Mouse (Mus musculus) layer of hippocampus, adult 9-11 months (tissue): ENCODE data around the gene Sept12.
A peak's percentile ranks its signal among the peaks of the same experiment; 100 is the strongest.

ENCODE experiments used
- DNase-seq: peaks from one replicate; pipeline ENCODE4 v3.0.0; 2022

Gene Sept12

DNA sequence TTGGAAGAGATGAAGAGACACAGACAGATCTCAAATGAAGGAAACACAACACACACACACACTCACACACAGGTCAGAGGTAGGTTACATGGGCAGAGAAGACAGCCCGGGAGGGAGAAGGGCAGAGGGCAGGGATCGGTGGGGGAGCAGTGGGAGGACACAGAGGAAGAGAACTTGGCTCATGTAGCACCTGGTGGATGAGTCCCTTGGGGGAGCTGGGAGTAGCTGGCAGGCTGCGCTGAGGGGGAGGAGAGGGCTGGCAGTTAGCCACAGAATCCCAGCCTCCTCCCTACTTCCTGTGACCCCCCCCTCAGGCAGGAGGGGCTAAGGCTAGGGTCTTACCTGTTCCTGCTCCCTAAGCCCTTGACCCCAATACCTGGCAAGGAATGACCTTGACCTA is at the start of gene Sept12:
TSS of gene Sept12 (minus strand) at position 300 of the 400 bp plus-strand sequence.
- DNase-seq = no peak

DNA sequence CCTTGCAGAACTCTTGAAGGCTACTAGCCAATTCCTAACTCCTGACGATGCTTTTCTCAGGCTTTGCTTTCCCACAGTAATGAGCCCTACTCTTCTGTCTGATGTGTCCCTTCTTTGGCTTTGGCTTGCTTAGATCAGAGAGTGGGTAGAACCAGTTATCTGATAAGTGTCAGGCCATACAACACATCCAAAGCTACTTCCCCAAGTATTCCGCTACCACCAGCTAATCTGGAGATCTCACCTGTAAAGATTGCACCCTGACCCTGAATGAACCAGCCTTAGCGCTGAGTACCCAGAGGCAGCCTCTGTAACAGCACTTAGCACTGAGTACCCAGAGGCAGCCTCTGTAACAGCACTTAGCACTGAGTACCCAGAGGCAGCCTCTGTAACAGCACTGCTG is 47.7 kb upstream of the Sept12 start:
- DNase-seq = no peak

DNA sequence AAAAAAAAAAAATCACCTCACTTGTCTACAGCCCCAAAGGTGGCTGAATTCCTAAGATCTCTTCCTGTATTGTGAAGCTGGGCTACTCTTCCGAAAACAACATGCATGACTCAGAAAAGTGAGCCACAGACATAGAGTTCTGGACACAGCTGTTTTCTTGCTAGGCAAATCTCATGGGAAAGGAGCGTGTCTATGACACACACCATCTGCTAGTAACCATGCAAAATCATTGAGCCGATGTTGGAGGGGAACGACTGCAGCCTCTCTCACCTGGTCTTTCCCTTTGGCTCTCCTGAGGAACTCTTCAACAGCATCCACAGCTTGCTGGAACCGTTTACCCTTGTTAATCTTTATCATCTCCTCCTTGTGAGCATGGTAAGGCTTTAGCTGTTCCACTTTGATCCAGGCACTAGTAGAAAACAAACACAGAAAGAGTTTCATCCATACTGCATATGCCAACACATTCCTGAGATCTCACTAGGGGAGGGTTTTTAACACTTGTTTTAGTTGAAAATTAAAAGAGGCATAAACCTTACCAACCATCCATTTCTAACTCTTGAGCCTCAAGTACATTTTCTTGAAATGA is 39.1 kb upstream of the Sept12 start:
- DNase-seq = no peak

DNA sequence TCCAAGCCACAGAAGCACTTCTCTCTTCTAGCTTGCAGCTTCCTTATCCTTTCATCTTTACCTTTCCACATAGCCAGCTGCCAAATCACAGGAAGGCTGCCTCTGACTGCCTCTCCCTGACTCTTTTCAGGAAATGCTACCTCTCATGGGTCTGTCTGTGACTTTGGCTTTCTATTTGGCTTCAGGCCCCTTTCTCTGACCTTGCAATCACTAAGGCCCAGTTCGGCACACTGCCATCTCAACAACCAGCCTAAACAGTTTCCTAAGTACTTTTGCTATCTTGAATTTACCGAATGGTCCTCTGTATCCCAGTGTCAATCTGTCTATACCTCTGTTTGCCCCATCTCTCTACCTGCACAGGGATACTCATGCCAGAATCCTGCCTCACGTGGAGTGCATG is 37.9 kb upstream of the Sept12 start:
- DNase-seq = no peak

DNA sequence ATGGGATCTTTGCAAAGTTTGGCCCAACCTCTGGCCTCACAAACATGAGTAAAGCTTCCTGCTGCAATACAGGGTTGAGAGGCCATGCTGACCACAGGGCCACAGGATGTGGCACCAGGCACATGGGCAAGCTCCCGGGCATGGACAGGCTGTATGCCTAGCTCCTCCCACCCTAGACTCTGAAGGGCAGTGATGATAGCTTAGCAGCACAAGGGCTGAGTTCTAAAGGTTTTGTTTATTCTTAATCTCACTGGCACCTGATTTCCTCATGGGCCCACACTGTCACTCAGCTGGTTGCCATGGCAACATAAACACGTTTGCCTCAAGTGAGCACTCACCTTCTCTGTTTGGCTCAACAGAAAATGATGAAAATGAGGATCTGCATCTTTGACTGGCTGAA is 32.2 kb upstream of the Sept12 start:
- no peak for DNase-seq

DNA sequence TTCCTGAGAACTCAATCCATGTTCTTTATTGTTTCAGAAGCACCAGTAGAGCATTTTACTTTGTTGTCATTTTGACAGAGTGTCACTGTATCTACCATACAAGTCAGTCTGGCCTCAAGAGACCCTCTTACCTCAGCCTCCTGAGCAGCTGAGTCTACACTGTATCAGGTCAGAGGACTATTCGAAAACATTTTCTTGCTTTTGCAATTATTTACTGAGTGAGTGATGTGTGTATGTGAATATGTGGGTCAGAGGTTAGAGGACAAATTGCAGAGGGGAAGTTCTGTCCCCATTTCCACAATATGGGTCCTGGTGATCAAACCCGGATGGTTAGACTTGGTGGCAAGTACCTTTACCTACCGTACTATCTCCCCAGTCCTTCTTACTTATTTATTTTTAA is 26.4 kb upstream of the Sept12 start:
- no peak for DNase-seq

DNA sequence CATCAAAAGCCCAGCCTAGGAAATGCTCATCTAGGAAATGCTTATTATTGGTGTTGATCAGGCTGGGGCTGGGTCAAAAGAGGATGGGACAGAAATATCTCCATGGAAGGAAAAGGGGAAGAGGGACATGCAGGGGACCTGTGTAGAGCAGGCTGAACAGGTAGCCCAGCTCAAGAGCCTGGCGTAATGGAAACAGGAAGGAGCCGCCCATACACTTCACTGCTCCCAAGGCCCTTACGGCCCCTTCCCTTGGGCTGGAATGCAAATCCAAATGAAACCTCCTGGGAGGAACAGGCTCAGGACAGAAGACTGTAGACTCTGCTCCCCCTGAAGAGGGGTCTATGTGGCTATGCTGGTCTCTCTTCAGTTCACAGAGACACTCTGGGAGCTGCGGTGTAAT is 16.9 kb upstream of the Sept12 start:
- DNase-seq = no peak

DNA sequence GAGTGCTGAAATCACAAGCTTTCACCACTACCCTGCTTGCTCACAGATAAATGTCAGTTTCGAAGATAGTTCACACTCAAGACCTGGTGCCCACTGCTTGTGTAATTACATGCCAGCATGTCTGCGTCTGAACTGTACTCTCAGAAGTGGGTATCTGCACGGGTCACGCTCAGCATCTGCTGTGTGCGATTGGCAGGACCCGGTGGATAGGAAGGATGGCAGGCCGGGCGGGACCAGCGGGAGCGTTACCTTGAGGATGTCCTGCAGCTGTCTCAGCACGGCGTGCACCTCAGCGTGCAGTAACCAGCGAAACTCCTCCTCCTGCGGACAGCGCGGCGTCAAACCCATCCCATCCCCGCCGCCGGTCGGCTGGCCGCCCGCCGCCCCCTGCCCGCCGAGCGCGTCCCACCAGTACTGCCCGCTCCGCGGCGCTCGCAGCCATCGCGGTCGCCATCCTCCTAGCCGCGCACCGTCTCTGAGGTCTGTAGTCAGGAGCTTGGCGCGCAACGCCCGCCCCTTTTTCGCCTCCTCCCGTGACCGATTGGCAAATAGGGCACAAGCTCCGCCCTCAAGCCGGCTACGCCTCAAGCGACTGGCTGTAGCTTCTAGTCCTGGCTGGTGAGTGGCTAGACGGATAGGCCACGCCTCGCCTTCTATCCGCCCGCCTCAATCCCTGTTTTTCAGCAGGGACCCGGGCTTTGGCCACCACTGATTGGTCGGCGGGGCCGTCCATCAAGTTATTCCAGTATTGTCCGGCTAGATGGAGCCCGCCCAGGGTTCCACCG is 15.6 kb upstream of the Sept12 start, which contains the start of gene Rogdi:
TSS of gene Rogdi (minus strand) at position 500 of the 785 bp plus-strand sequence.
- DNase-seq = peak; percentile 100

DNA sequence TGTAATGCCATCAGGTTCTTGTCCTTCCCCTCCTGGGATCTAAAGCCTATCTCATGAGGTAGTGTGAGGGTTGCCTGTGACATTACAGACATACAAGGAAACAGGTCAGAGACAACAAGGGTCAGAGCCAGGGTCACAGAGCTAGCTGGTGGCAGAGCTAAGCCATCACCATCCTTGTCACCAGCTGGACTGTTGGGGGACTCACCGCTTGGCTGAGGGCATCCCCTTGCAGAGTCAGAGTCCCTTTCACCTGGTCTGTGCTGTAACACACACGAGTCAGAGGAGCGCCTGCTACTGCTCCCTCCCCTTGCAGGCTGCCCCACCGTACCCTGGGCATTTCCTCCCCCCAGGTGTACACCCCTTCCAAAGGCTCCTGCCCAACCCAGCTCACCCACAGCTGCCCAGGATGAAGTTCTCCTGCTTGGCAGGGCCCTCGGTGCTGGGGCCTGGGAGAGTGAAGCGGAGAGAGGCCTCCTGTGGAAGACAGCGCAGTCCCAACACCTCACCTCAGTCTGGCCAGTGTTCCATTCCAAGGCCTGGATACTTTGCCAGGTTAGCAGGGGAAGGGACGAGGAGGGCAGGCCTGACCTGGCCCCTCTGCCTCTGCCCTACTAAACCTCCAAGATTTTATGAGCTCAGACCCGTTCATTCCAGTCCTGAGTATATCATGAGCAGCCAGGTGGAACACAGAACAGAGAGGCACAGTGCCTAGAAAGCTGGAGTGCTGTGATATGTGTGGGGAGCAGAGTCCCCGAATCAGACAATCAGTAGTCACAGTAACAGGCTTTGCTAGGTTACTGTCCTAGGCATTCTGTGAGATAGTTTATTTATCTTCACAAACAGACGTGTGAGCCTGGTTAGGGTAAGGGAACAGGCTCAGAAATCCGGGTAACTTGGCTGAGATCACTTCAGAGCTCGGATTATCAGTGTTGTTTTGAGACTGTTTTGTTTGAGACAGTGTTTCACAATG is 14.7 kb upstream of the Sept12 start:
- DNase-seq = peak; percentile 49

DNA sequence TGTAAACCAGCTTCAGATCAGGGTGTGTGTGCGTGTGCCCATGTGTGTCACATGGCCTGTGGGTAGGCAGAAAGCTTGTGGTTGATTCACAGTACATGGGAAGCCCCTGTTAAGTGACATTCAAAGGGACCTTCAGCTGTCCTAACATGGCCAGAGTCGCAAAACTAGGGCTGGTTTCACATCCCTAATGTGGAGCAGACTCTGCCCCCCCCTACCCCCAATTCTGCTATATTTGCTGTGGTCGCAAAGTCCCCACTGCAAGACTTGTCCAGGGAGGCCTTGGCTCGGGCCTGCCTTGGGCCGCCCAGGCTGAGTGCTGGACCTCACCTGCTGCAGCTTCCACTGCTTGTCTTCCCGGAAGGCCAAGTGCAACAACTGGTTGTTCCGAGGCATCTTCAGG is 13.6 kb upstream of the Sept12 start:
- no peak for DNase-seq

DNA sequence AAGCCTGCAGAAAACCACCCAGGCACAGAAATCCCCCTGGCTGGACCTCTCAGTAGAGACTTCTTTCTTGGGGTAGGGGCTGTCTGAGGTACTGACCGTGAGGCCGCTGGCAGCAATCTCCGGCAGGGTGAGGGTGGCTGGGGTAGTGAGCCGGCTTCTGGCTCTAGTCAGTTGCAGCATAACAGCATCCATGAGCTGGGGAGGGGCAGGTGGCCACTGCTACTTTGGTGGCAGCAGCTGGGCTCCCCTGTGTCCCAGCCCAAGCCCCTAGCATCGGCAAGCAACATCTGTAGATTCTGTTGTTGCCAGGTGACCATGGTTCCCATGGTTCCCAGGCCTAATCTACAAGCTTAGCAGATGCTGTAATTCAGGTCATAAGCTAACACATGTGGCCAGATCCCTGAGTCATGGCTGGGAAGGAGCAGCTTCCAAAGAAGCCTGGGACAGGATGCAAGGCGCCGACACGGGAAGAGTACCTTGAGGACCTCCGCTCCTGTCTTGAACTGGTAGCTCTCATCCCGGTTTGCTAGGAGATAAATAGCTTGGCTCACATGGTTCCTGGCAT is 12.8 kb upstream of the Sept12 start:
- peak; percentile 31 for DNase-seq

DNA sequence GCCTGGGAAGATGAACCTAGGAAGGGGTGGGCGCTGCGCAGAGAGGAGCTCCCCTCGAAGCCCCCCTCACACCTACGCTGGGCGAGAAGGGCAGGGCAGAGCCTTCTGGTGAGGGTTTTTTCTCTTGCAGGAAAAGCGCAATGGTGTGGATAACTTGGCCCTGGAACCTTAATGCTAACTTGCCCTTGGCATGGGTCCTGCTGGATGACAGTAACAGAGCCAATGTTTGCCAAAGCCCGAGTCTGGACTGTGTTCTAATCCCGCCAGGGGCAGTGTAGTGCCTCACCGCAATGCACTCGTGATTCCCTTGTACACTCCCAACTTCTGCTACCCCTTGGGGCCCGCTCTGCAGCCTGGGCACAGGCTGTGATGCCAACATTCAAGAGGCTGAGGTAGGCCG is 10.4 kb upstream of the Sept12 start:
- DNase-seq = no peak

DNA sequence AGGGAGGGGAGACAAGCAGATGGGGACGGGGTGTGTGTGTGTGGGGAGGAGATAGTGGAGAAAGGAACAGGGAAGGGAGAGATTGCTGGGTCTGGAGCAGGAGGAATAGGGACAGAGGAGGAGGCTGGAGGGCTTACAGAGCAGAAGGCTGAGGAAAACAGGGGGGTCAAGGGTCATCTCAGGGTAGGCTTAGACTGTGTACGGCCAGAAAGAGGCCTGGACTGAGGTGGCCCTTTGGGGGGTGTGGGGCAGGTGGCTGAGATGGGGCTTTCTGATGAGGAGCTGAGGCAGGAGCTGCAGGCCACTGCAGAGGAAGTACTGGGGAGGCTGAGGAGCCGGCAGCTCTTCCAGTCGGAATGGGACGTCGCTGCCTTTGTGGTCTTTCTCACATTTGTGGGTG is 9.8 kb upstream of the Sept12 start:
- DNase-seq = no peak

DNA sequence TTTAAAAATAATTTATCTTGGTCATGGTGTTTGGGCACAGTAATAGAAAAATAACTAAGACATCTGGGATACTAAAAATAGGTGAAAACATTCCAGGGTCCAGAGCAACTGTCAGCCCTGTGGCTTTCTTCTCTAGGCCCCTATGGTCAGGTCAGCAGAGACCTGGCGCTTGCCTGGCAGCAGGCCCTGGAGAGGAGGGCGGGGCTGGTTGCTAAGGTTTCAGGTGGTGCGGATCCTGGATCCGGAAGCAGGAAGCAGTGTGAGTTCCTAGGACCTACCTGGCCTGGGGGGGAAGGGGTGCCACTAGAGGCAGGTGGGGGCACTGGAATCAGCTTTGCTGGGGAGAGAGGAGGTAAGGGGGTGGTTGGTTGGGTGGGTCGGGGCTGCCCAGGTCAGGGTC is 9.4 kb upstream of the Sept12 start, which contains the start of gene Smim22:
TSS of gene Smim22 (plus strand) at position 222 of the 400 bp plus-strand sequence.
- DNase-seq = no peak

DNA sequence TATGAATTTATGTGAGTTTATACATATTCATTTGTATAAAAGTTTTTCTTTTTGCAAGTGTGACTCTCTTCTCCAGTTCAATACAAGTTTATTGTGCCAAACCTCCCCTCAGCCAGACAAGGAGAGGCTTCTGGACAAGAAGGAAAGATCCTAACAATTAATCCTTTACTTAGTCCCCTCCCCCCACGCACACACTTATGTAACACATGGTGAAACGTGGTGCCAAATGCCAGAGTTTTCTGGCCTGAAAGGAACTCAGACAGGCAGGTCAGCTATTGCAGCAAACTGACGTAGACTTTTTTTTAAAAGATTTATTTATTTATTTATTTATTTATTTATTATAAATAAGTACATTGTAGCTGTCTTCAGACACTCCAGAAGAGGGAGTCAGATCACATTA is 3.0 kb upstream of the Sept12 start:
- DNase-seq = no peak

DNA sequence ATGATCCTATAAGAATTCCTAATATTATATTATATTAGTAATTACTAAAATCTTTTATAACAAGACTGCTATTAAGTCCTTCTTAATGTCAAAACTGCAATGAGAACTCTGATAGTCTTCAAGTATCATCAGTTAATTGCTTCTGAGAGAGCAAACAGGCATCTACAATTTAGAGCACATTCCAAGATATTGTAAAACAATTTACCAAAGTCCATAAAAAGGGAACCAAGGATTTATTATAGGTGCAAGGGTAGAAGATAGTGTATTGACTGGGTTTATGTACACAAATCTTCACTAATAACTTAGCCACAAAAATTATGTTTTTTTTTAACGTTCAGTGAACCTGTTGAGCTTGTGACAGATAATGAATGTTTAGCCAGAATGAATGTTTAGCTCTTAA is 1.3 kb upstream of the Sept12 start:
- DNase-seq = no peak

DNA sequence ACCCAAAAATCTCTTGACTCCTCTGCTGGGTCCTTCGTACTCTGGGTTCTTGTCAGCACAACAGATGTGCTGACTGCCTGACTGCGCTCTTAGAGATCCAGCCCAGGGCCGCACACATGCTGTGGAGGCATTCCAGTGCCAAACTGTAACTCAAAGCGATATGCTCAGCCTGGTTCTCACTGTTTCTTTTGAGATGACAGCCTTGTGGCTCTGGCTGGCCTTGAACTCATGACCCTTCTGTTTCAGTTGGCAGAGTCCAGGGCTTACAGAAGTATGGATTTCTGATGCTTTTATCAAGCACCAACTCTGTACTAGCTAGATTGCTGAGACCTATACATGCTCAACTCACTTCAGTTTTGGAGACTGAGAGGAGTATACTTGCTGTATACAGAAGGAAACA is 4.4 kb downstream of the Sept12 start:
- no peak for DNase-seq

DNA sequence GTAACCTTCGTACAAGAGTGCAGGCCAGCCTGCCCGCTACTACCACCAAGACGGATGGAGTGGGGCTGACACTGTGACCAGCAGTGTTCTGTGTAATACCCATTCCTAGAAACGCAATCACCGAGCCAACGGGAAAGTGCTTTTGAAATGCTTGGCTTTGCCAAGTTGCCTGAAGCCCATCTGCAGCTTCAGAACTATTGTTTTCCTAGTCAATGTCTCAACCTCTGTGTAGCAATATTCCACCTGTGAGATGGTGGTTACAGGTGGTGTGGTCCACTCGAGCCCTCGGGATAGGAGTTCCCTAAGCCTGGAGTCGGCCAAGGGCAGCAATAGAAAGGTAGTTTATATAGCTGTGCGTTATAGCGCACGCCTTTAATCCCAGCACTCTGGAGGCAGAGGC is 12.9 kb downstream of the Sept12 start:
- no peak for DNase-seq

DNA sequence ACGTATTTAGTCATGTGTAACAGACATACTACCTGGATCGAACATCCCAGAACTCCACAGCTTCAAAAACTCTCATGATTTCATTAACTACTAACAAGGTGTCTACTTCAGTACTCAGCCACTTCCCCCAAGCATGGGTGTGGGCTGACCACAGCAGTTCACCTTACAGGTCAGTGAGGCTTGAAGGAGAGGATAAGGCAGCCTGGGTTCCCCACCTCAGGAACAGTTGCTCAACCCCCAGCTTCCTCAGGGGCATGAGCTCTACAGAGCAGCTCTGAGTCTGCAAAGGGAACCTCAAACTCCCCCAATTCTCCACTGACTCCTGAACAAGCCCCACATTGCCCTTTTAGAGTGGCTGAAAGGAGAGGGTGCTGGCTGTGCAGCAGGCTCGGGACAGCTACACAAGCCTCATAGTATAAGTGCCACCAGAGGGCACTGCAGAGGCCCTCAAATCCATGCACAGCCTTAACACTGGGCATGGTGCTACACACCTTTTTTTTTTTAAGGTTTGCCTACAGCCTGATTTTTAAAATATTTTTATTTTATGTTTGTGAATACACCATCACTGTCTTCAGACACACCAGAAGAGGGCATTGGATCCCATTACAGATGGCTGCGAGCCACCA is 17.8 kb downstream of the Sept12 start:
- no peak for DNase-seq

DNA sequence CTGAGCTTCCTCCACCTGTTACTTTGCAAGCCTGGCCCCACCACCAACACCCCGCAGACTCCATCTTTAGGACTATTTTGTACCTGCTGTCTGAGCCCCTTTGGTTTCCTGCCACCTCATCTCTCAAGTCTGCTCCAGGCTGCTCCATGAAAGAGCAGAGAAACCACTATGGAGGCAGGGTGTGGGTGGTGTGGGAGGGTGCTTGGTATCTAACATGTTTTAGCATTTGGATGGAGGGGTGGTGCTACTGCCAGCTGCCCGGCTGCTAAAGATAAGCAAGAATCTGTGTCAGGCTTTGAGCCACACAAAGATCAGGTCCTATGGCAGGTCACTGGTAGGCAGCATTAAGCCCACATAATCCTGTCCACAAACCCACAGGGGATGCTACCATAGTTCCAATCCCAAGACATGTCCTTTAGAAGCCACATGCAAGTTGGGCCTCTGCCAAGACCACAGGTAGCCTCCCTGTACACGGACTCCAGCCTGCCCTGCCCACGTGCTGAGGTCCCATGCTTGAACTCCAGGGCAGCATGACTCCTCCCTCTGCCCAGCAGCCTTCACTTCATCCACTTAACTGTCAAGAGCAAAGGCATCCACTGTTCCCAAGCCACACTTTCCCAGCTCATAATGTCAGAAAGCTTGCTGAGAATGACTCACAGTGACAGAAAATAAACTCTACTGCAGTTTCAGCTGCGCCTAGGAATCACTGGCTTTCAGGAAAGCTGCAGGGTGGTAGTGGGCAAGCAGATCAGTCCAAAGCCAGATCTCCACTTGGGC is 19.2 kb downstream of the Sept12 start:
- DNase-seq = no peak

DNA sequence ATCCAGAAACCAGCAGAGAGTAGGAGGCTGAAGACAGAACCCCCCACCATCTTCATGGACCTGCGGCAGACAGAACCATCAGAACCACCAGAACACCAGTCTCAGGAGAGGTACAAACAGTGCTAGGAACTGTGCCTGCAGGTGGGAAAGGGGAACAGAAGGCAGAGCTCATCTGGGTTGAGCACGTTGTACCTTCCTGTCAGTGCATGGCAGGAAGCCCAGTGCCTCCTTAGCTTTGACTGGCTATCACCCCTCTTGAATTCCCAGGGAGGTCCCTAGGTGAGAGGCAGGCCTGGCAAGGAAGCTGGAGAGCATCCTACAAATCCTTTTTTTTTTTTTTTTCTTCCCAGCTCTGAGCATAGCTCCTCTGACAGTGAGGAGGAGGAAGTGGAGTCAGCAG is 21.5 kb downstream of the Sept12 start:
- DNase-seq = no peak

DNA sequence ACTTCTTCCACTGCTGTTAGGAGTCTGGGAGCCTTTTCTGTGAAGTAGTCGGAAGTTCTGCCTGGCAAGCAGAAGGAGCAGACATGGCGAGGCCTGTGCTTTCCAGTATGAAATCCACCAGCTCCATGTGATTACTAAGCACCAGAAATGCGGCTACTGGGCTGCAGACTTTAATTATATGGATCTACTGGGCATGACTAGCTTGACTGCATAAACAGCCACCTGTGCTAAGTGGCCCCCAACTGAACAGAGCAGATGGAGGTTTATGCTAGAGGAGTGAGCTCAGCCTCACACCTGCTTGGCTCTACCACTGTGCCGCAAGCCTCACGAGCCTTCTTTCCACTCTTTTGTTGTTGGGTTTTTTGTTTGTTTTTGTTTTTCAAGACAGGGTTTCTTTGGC is 23.1 kb downstream of the Sept12 start:
- DNase-seq = peak; percentile 65
